In the genomic region with DNA sequence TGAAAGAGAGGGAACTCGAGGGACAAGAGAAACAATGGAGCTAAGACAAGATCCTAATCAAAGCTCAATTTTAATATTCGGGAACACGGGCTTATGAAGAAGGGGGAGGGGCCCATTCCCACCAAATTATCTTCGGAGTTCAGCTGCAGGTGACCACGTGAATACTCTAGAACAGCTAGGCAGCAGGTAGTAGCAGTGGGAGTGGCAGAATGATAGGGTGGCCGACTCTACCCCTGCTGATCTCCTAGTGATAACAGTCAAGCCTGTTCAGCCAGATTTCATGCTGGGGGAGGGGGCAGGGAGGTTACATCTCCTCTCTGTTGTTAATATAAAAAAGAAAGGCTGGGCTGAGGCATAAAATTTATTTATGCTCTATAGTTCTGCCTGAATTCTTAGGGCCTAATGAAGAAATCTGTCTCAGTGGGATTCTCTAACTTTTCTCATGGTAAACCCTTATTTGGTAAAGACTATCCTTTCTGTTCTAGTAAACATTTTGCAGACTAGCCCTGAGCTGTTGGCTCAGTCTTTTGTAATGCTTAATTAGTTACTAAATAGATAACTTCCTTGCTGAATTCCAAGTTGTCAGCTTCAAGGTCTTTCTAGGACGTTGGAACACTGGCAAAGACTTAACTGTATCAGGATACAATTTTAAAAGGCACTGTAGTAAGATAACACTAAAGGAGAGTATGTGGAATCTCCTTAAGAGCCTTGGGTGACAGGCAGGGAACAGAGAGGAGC, we compare ENCODE assay signal across 27 mouse cellular contexts. TPM values are rescaled to one million over a fixed set of nuclear protein-coding genes. Genes with fewer than 3 reads are reported as not detected.
DNase-seq lines count a peak whose midpoint lies in the region; ATAC-seq and TF ChIP-seq lines count a peak whose summit lies in the region.
"Had no signal": no experiment of that assay in that cellular context is flagged by ENCODE, and none has a peak within 500 bp of the region (broad histone marks: within the 10 kb centered on the region; RNA-seq: fewer than 3 reads in every experiment).

No protein-coding gene starts in this region.

- peak; percentile 60 for DNase-seq in kidney, adult 2 months
- no peak for DNase-seq in kidney, postnatal 10 days
- DNase-seq in urinary bladder, adult 18-20 months (ENCODE audit: low spot score in 2 of 2): peak; percentile 9 to 31
- no peak for DNase-seq in urinary bladder, postnatal 4 days (ENCODE audit: low spot score in 2 of 2)
- peak; percentile 27 for DNase-seq in ES-E14 (ENCODE audit: low read depth, low spot score)
- DNase-seq in kidney, postnatal 36 days: peak; percentile 13 to 32
- no peak for DNase-seq in frontal cortex, postnatal 14 days (ENCODE audit: low spot score in 2 of 2)
- DNase-seq: adrenal gland, postnatal 25 days; cerebellum, adult 11-12 months; cerebellum, adult 9-11 months; heart, postnatal 14 days; layer of hippocampus, postnatal 36 days; left cerebral cortex, postnatal 4 days; lung, adult 2 months; lung, postnatal 10 days; midbrain, embryonic 14.5 days had no signal

- H3K36me3 ChIP-seq in kidney, adult 2 months (ENCODE audit: control insufficient read depth, insufficient read depth, low read length): no peaks in the 10 kb centered on the region
- no peaks in the 10 kb centered on the region for H3K36me3 ChIP-seq in ES-E14 (ENCODE audit: control insufficient read depth, insufficient read depth, low read length, poor library complexity, severe bottlenecking)
- H3K36me3 ChIP-seq in hindbrain, embryonic 16.5 days (ENCODE audit: control insufficient read depth, insufficient read depth, low read length): no peaks in the 10 kb centered on the region
- H3K36me3 ChIP-seq: hindbrain, embryonic 12.5 days had no signal

- no peak overlapping the region for H3K9ac ChIP-seq in ES-E14 (ENCODE audit: insufficient read depth, low read depth, low read length, poor library complexity, severe bottlenecking)
- no peak overlapping the region for H3K9ac ChIP-seq in hindbrain, embryonic 16.5 days (ENCODE audit: low read depth, low read length)
- H3K9ac ChIP-seq: hindbrain, embryonic 12.5 days; liver, embryonic 14.5 days had no signal

- no peak for TF ChIP-seq POLR2A in kidney, adult 2 months (IDR thresholded peaks at IDR 0.05; ENCODE audit: low read depth, low read length)

- peaks cover 3% of the 10 kb centered on the region; the same call in 1 of the 2 replicates for H3K4me1 ChIP-seq in kidney, adult 2 months (ENCODE audit: control insufficient read depth, insufficient read depth, low read length)
- H3K4me1 ChIP-seq in ES-E14 (ENCODE audit: control insufficient read depth in 2 of 2, insufficient read depth in 2 of 2, low read length in 2 of 2, poor library complexity in 1 of 2): peaks cover 0 to 3% of the 10 kb centered on the region in 2 experiments; a peak in 1 of 4 replicates
- no peaks in the 10 kb centered on the region; the same call in 1 of the 2 replicates for H3K4me1 ChIP-seq in hindbrain, embryonic 16.5 days (ENCODE audit: control insufficient read depth, insufficient read depth, low read depth, low read length)
- H3K4me1 ChIP-seq: hindbrain, embryonic 12.5 days had no signal

- in situ Hi-C loops in ES-E14 (cut with MboI; ENCODE audit: low sequenced_read_pairs in 2 of 2, unreplicated experiment in 2 of 2): no loop called here

- no peak for TF ChIP-seq CTCF in kidney, adult 2 months (conservative IDR thresholded peaks at IDR 0.05; ENCODE audit: insufficient read depth, insufficient read length, low read depth, low read length)

- H3K27ac ChIP-seq in kidney, adult 2 months (ENCODE audit: insufficient read depth, low read depth, low read length): no peak overlapping the region
- peak overlapping the region; percentile 67 for H3K27ac ChIP-seq in ES-E14 (ENCODE audit: insufficient read depth, low read depth, low read length, poor library complexity, severe bottlenecking)
- no peak overlapping the region for H3K27ac ChIP-seq in hindbrain, embryonic 16.5 days (ENCODE audit: low read depth, low read length)
- H3K27ac ChIP-seq: hindbrain, embryonic 12.5 days; liver, embryonic 14.5 days; macrophage had no signal

- no peak overlapping the region for H3K4me2 ChIP-seq in hindbrain, embryonic 16.5 days (ENCODE audit: low read length)
- H3K4me2 ChIP-seq: hindbrain, embryonic 12.5 days had no signal

- H3K4me3 ChIP-seq in kidney, adult 2 months (ENCODE audit: insufficient read depth, low read depth, low read length): no peak overlapping the region
- H3K4me3 ChIP-seq in ES-E14 (ENCODE audit: insufficient read depth in 1 of 2, low read depth in 1 of 2, low read length in 2 of 2, poor library complexity in 1 of 2, severe bottlenecking in 1 of 2): no peak overlapping the region
- H3K4me3 ChIP-seq in hindbrain, embryonic 16.5 days (ENCODE audit: low read length): no peak overlapping the region
- H3K4me3 ChIP-seq: erythroblast, embryonic 14.5 days; hindbrain, embryonic 12.5 days had no signal

- no peaks in the 10 kb centered on the region for H3K9me3 ChIP-seq in ES-E14 (ENCODE audit: control insufficient read depth, insufficient read depth, low read depth, low read length)
- no peaks in the 10 kb centered on the region for H3K9me3 ChIP-seq in hindbrain, embryonic 16.5 days (ENCODE audit: control insufficient read depth, low read length)
- H3K9me3 ChIP-seq: hindbrain, embryonic 12.5 days had no signal

- no peaks in the 10 kb centered on the region for H3K27me3 ChIP-seq in kidney, adult 2 months (replicated peaks; ENCODE audit: control insufficient read depth, insufficient read depth, low read length)
- H3K27me3 ChIP-seq in hindbrain, embryonic 16.5 days (replicated peaks; ENCODE audit: control insufficient read depth, insufficient read depth, low read length): no peaks in the 10 kb centered on the region
- H3K27me3 ChIP-seq: hindbrain, embryonic 12.5 days had no signal

- no peak for ATAC-seq in hindbrain, embryonic 16.5 days
- ATAC-seq: forebrain, embryonic 16.5 days; intestine, embryonic 16.5 days had no signal

- 35% methylated on average over 7 of the region's 7 CpGs for WGBS in kidney, adult 2 months
- 25% methylated on average over 7 of the region's 7 CpGs for WGBS in hindbrain, embryonic 16.5 days

TF ChIP-seq in ES-E14, 5 proteins besides CTCF, POLR2A, EP300 and RAD21:
- TF ChIP-seq HCFC1 (IDR thresholded peaks at IDR 0.05; ENCODE audit: borderline replicate concordance, insufficient read depth, low read length): no peak
- 0 out of 2 replicates have a peak, but pooled peaks have one; percentile 25 for TF ChIP-seq CHD2 (IDR thresholded peaks at IDR 0.05; ENCODE audit: low read depth, low read length)

RNA-seq across cellular contexts. Expression of a gene that starts 26.3 kb away (rescaled TPM):
- 0.15 and 0.19 TPM in 2 replicates for polyA plus RNA-seq in kidney, adult 2 months (2012; rRNA removed)
- 0.22 and 0.42 TPM in 2 replicates for total RNA-seq in ES-E14 (2012; rRNA removed)
- polyA plus RNA-seq in hindbrain, embryonic 16.5 days (2015; fragmentation: Nextera tagmentation; extraction: Ambion mirVana): 86.5 and 99.7 TPM in 2 replicates
- total RNA-seq: megakaryocyte-erythroid progenitor cell, adult 5-6 weeks; monocyte, adult 5-6 weeks had no signal
- polyA plus RNA-seq: erythroblast, embryonic 14.5 days; large intestine, adult 2 months; macrophage; thymus, postnatal 0 days had no signal

Comparison
In these comparisons a context has a peak if more than half of its experiments do, and no peak if none do; other contexts are left out.
1. DNase-seq: peak in kidney, adult 2 months (single experiment), urinary bladder, adult 18-20 months (2 of 2), ES-E14 (single experiment) and kidney, postnatal 36 days (2 of 2); none in kidney, postnatal 10 days (single experiment), urinary bladder, postnatal 4 days (0 of 2) and frontal cortex, postnatal 14 days (0 of 2).
2. RNA of a gene that starts 26.3 kb away (polyA plus RNA-seq): 86.5 to 99.7 TPM in hindbrain, embryonic 16.5 days; 0.15 to 0.19 TPM in kidney, adult 2 months; every median in the first group is over 10 times any median in the second.